Mouse (Mus musculus): ENCODE results near the gene Lama4.

DNA sequence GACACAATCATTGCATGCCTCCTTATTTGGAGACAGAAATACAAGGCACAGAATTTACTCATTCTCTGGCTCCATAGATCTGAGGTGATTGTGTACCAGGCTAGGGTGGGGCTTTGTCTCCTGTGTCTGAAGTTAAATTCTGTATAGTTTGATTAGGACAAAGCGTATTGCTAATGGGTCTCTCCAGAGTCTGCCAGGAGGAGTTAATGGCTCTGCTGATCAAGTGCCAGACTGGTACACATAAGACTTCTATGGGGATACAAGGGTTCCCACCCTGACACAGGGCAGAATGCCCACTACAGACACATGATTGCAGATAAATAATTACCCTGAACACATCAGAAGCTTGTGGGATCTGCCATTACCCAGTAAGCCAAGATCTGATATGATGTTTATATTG lies 53.3 kb downstream of the Lama4 start:
- TF ChIP-seq CTCF (IDR thresholded peaks at IDR 0.05; ENCODE audit: control insufficient read depth, insufficient read depth, insufficient replicate concordance, low read depth, low read length) (no peak), POLR2A (IDR thresholded peaks at IDR 0.05; ENCODE audit: control insufficient read depth, low read depth, low read length) (no peak)

Measured in testis, adult 2 months (tissue).